Mouse (Mus musculus): ENCODE data around the gene Tmem220.
"Not testable (repeated sequence)": the region's sequence is repeated elsewhere in the genome, so short reads cannot be mapped to it uniquely, and the experiment has no call there.

The Tmem220 gene

GRCm38 (mm10) chr11:67019711-67020475, 5.1 kb upstream of the Tmem220 start:
- no peak for DNase-seq (ENCODE audit: low spot score)

GRCm38 (mm10) chr11:67020948-67021347, 4.0 kb upstream of the Tmem220 start:
- DNase-seq (ENCODE audit: low spot score): no peak

GRCm38 (mm10) chr11:67022354-67023115, 2.4 kb upstream of the Tmem220 start:
- DNase-seq (ENCODE audit: low spot score): no peak

GRCm38 (mm10) chr11:67023191-67023590, 1.8 kb upstream of the Tmem220 start:
- not testable (repeated sequence) for DNase-seq (ENCODE audit: low spot score)

GRCm38 (mm10) chr11:67023802-67024340, 1.1 kb upstream of the Tmem220 start:
- DNase-seq (ENCODE audit: low spot score): no peak

- DNase-seq (ENCODE audit: low spot score): no peak
Measured at GRCm38 (mm10) chr11:67030904-67031602, 6.1 kb downstream of the Tmem220 start.

- no peak for DNase-seq (ENCODE audit: low spot score)
Measured at GRCm38 (mm10) chr11:67031603-67031915, 6.6 kb downstream of the Tmem220 start.

GRCm38 (mm10) chr11:67034775-67035485, 10.0 kb downstream of the Tmem220 start:
- DNase-seq (ENCODE audit: low spot score): no peak

- DNase-seq (ENCODE audit: low spot score): no peak
Measured at GRCm38 (mm10) chr11:67036229-67036628, 11.3 kb downstream of the Tmem220 start.

- no peak for DNase-seq (ENCODE audit: low spot score)
Measured at GRCm38 (mm10) chr11:67036892-67037291, 11.9 kb downstream of the Tmem220 start.

GRCm38 (mm10) chr11:67039799-67040198, 14.8 kb downstream of the Tmem220 start:
- no peak for DNase-seq (ENCODE audit: low spot score)

- no peak for DNase-seq (ENCODE audit: low spot score)
Measured at GRCm38 (mm10) chr11:67040483-67040882, 15.5 kb downstream of the Tmem220 start.

GRCm38 (mm10) chr11:67043007-67043406, 18.1 kb downstream of the Tmem220 start:
- no peak for DNase-seq (ENCODE audit: low spot score)

- DNase-seq (ENCODE audit: low spot score): no peak
Measured at GRCm38 (mm10) chr11:67044959-67045358, 20.0 kb downstream of the Tmem220 start.

- DNase-seq (ENCODE audit: low spot score): no peak
Measured at GRCm38 (mm10) chr11:67047199-67047598, 22.2 kb downstream of the Tmem220 start.

GRCm38 (mm10) chr11:67048496-67048895, 23.5 kb downstream of the Tmem220 start:
- no peak for DNase-seq (ENCODE audit: low spot score)

- DNase-seq (ENCODE audit: low spot score): no peak
Measured at GRCm38 (mm10) chr11:67049256-67049655, 24.3 kb downstream of the Tmem220 start.

GRCm38 (mm10) chr11:67051676-67052320, 26.8 kb downstream of the Tmem220 start:
- no peak for DNase-seq (ENCODE audit: low spot score)

GRCm38 (mm10) chr11:67052321-67052952, 27.5 kb downstream of the Tmem220 start, which contains the start of the genes Adprm and Sco1:
Gene Adprm, minus strand, starts transcription at chr11:67052594.
Gene Sco1, plus strand, starts transcription at chr11:67052670.
- DNase-seq (ENCODE audit: low spot score): peak; percentile 81

- no peak for DNase-seq (ENCODE audit: low spot score)
Measured at GRCm38 (mm10) chr11:67054754-67055365, 29.9 kb downstream of the Tmem220 start.
